Mouse (Mus musculus) embryonic facial prominence, embryonic 15.5 days (tissue): ENCODE results near the gene Rgs6. TPM values are rescaled to one million over a fixed set of nuclear protein-coding genes. Genes with fewer than 3 reads are reported as not detected.

Experiments
- ATAC-seq: fragments of 200-750 bp; cut with Nextera tagmentation; 2 replicates; pipeline ENCODE4 v1.8.0; 2017; ENCODE audit warnings: low read depth, moderate TSS enrichment; ENCODE audit not compliant: insufficient number of reproducible peaks, low FRiP score, low TSS enrichment
- H3K27ac ChIP-seq: fragments of 300-500 bp; sonication (generic); replicated peaks from 2 replicates; pipeline ENCODE4 v1.5.1; 2015; ENCODE audit warnings: mild to moderate bottlenecking, inconsistent platforms
- H3K27me3 ChIP-seq: fragments of 300-500 bp; sonication (generic); 2 replicates; pipeline ENCODE4 v1.6.1; 2015; ENCODE audit warnings: inconsistent platforms
- H3K36me3 ChIP-seq: fragments of 300-500 bp; sonication (generic); 2 replicates; pipeline ENCODE4 v1.6.1; 2015; ENCODE audit warnings: mild to moderate bottlenecking, inconsistent platforms
- H3K4me1 ChIP-seq: fragments of 300-500 bp; sonication (generic); 2 replicates; pipeline ENCODE4 v1.6.1; 2015; ENCODE audit warnings: inconsistent platforms
- H3K4me2 ChIP-seq: fragments of 300-500 bp; sonication (generic); replicated peaks from 2 replicates; pipeline ENCODE4 v1.6.1; 2015; ENCODE audit warnings: mild to moderate bottlenecking, inconsistent platforms
- H3K4me3 ChIP-seq: fragments of 300-500 bp; sonication (generic); replicated peaks from 2 replicates; pipeline ENCODE4 v1.5.1; 2015; ENCODE audit warnings: mild to moderate bottlenecking, inconsistent platforms
- H3K9ac ChIP-seq: fragments of 300-500 bp; sonication (generic); 2 replicates; pipeline ENCODE4 v1.6.1; 2015; ENCODE audit warnings: inconsistent platforms
- H3K9me3 ChIP-seq: fragments of 300-500 bp; sonication (generic); replicated peaks from 2 replicates; pipeline ENCODE4 v1.6.1; 2016; ENCODE audit warnings: inconsistent platforms
- WGBS: fragments of 180-500 bp; shearing (Covaris S2); methylation state at CpG from one replicate; pipeline ENCODE4 v1.1.7; 2015; 5-methylcytosine and 5-hydroxymethylcytosine counted together
- polyA plus RNA-seq: library from polyadenylated mRNA; unstranded; fragments of >200 nt; fragmentation: Nextera tagmentation; extraction: Ambion mirVana; gene quantifications from 2 replicates; pipeline ENCODE4 v1.2.1, GENCODE M21; 2015

The Rgs6 gene
- polyA plus RNA-seq, 1 experiment from 2014 or later = 5.3 TPM

DNA sequence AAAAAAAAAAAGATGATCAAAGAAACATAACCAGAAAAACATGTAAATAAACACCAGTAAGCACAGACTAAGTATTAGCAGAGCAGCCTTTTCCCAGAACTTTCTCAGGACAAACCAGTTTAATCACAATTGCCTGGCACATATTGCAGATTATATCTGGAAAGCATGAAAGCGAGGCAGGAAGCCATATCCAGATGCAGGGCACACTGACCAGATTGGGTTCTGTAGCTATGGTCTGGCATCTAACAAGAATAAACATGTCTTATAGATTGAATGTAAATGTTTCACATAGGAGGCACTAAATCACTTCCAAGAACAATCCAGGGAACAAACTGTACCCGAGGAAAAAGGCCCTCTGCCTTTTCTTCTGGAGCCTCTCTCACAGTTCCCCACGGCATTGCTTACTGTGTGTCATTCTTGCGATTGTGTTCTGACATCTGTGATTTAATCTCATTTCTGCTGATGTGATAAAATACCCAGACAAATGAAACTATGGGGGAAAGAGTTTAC lies 423.0 kb downstream of the Rgs6 start:
- ATAC-seq = no peak
- 59% methylated on average over 4 of the region's 4 CpGs for WGBS
- H3K4me1 ChIP-seq = no peaks in the 10 kb centered on the region
- no peaks in the 10 kb centered on the region for H3K27me3 ChIP-seq
- no peak overlapping the region for H3K4me3 ChIP-seq
- no peaks in the 10 kb centered on the region for H3K9me3 ChIP-seq
- no peaks in the 10 kb centered on the region for H3K36me3 ChIP-seq
- H3K9ac ChIP-seq = no peak overlapping the region
- H3K4me2 ChIP-seq = no peak overlapping the region
- H3K27ac ChIP-seq = no peak overlapping the region

DNA sequence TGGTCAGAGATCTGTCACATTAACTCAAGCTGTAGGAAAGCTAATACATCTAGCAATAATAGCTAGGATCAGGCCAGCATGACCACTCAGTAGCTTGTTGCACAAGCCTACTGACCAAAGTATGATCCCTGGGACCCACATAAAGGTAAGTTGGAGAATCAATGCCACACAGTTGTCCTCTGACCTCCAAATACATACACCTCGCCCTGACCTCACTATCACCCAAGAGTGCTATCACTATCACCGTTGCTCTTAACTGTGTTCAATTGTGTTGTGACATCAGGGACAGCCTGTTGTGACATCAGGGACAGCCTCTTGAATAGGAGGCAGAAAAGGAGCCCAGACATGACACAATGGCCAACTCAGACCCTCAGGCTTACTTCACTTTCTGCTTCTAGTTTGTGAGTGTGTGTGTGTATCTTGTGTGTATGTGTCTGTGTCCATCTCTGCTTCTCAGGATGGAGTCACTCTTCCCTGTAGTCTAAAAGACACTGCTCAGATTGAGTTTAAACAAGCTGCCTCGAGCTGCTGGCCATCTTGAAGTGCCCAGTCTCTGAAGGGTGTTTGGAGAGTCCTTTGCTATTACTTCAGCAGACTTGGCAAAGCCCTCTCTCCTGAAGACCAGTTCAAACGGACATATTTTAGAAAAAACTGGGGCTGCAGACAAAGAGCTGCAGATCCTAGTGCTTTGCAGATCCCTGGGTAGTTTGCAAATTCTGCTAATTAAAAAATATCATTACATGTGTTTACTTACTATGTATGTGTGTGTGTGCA lies 426.0 kb downstream of the Rgs6 start:
- Histone ChIP-seq H3K9ac (no peak overlapping the region), H3K27me3 (no peaks in the 10 kb centered on the region), H3K4me1 (no peaks in the 10 kb centered on the region), H3K27ac (no peak overlapping the region), H3K4me2 (no peak overlapping the region), H3K9me3 (no peaks in the 10 kb centered on the region), H3K4me3 (no peak overlapping the region), H3K36me3 (no peaks in the 10 kb centered on the region)
- WGBS = 66% methylated on average over 4 of the region's 4 CpGs
- no peak for ATAC-seq

DNA sequence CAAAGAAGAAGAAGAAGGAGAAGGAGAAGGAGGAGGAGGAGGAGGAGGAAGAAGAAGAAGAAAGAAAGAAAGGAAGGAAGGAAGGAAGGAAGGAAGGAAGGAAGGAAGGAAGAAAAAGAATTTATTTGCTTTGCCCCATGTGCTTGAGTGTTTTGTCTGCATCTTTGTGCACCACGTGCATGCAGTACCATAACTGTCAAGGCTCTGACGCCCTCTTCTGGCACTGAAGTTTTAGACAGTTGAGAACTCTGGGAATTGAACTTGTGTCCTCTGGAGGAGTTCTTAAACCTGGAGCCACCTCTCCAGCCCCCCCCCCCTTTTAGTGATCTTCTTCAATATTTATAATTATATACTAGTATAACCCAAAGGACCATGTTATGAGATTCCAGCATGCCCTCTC lies 426.8 kb downstream of the Rgs6 start:
- WGBS = 21% methylated on average over 2 of the region's 2 CpGs

DNA sequence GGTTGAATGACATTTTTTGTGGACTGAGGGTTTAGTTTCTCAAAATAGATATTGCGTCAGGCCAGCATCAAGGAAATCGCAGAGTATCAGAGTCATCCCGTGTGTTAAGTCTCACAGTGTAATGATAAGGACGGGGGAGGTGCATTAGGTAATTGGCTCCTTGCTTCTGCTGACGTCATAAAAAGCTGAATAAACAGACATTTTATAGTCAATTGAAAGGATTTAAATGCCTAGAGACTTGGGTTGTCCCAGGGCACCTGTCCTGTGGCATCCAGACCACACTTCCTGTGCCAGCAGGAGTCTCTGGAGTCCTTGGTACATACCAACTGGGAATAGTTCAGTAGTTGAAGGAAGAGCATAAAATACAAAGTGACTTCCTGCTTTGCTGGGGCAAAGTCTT lies 427.3 kb downstream of the Rgs6 start:
- no peak for ATAC-seq
- WGBS = 56% methylated on average over 5 of the region's 5 CpGs
- no peaks in the 10 kb centered on the region for H3K4me1 ChIP-seq

More for the DNA sequence above, 426.8 kb downstream of the Rgs6 start:
- H3K27me3 ChIP-seq = no peaks in the 10 kb centered on the region
- H3K4me3 ChIP-seq = no peak overlapping the region
- no peak overlapping the region for H3K27ac ChIP-seq
- H3K4me2 ChIP-seq = no peak overlapping the region
- no peaks in the 10 kb centered on the region for H3K9me3 ChIP-seq
- H3K4me1 ChIP-seq = no peaks in the 10 kb centered on the region
- no peak for ATAC-seq
- H3K9ac ChIP-seq = no peak overlapping the region
- H3K36me3 ChIP-seq = no peaks in the 10 kb centered on the region

DNA sequence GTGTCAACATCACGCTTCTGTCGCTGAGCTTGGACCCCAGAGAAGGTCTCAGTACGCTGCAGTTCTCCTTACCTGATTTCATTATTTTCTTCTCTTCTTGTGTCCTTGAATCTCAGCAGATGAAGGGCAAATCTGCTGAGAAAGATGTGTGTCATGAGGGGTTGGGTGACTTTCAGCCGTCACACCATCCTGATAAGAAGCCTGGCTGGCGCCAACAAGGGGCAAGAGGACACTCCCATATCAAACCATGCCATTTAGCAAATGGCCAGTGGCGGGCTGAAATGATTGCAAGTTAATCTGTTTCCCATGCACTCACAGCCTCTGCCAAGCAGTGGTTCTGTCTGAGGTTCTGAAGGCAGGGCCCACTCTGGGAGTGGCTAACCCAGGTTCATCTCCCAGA lies 428.4 kb downstream of the Rgs6 start:
- no peak overlapping the region for H3K4me3 ChIP-seq
- no peaks in the 10 kb centered on the region for H3K36me3 ChIP-seq
- H3K4me1 ChIP-seq = no peaks in the 10 kb centered on the region
- H3K27me3 ChIP-seq = no peaks in the 10 kb centered on the region
- ATAC-seq = no peak
- 78% methylated on average over 6 of the region's 6 CpGs for WGBS
- no peak overlapping the region for H3K4me2 ChIP-seq
- H3K27ac ChIP-seq = no peak overlapping the region
- H3K9ac ChIP-seq = no peak overlapping the region
- no peaks in the 10 kb centered on the region for H3K9me3 ChIP-seq

More for the DNA sequence above, 427.3 kb downstream of the Rgs6 start:
- no peaks in the 10 kb centered on the region for H3K27me3 ChIP-seq
- H3K9ac ChIP-seq = no peak overlapping the region
- H3K36me3 ChIP-seq = no peaks in the 10 kb centered on the region
- H3K4me2 ChIP-seq = no peak overlapping the region
- no peak overlapping the region for H3K4me3 ChIP-seq
- H3K27ac ChIP-seq = no peak overlapping the region
- H3K9me3 ChIP-seq = no peaks in the 10 kb centered on the region

DNA sequence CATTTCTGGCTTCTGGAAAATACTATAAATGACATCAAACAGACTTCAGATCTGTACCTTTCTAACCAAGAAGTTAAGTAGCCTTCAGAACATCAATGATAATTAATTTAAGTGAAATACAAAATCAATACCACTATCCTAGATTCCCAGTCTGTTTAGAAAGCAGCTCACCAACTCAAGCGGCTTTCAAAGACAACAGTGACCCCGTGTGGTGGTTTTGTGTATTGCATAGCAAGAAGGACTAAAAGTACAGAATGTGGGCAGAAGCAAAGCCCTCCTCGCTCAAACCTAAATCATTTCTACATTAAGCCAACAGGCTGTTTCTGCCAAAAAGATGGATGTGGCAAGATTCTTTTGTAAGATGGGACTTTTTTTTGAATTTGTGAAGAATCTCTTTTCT lies 429.9 kb downstream of the Rgs6 start:
- ATAC-seq = no peak
- Histone ChIP-seq H3K9me3 (no peaks in the 10 kb centered on the region), H3K4me1 (no peaks in the 10 kb centered on the region), H3K4me2 (no peak overlapping the region), H3K36me3 (no peaks in the 10 kb centered on the region), H3K27me3 (no peaks in the 10 kb centered on the region), H3K27ac (no peak overlapping the region), H3K9ac (no peak overlapping the region), H3K4me3 (no peak overlapping the region)
- 5% methylated on average over 3 of the region's 3 CpGs for WGBS

DNA sequence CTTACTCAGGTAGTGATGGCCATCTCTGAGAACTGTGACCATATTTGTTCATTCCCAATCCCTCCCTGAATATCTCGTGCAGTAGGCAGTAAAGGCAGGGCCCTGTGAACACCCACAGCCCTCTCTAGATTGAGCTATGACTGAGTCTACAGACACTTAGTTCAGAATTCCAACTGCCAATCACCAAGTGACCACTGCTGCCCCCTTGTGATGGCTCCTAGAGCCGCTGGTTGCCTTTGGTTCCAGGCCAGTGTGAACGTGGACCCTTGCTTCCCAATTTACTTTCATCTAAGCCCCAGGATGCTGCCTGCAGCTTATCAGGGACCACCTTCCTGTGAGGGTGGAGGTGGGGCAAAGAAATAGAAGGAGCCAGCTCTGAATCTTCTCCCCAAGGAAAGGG lies 438.9 kb downstream of the Rgs6 start:
- H3K27me3 ChIP-seq = no peaks in the 10 kb centered on the region
- H3K9me3 ChIP-seq = no peaks in the 10 kb centered on the region
- ATAC-seq = no peak
- H3K27ac ChIP-seq = no peak overlapping the region
- H3K4me3 ChIP-seq = no peak overlapping the region
- no peak overlapping the region for H3K4me2 ChIP-seq
- 36% methylated on average over 3 of the region's 3 CpGs for WGBS
- no peak overlapping the region for H3K9ac ChIP-seq
- no peaks in the 10 kb centered on the region for H3K4me1 ChIP-seq
- H3K36me3 ChIP-seq = no peaks in the 10 kb centered on the region

DNA sequence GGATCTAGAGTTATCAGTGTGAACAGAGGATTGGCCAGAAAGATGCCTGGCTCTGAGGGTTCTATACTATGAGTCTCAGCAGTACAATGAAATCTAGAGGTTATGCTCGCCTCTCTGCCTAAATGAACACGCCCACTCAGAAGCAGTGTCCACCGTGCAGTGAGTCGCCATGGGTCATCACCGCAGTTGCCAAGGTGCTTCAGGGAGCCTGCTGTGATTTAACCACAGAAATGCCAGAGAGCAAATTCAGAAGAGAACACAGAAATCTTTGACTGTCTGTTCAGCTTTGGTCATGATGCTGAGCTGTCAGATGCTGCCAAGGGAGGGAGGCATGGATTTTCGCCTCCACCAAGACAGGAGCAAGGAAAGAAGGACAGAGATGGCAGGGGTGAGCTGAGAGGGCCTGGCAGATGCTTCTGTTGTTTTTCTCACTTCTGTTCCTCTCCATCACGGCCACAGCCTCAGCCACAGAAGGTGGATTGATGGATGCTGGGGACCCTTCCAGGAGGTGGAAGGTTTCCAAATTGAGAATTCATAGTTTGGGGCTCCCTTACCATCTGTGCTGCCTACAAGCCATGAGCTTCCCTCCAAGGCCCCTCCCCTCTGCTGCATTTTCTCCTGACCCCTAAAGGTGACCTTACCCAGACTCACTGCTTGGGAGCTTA lies 445.2 kb downstream of the Rgs6 start:
- Histone ChIP-seq H3K27me3 (no peaks in the 10 kb centered on the region), H3K4me1 (peaks cover 3% of the 10 kb centered on the region; the same call in 1 of the 2 replicates), H3K9ac (no peak overlapping the region), H3K4me3 (no peak overlapping the region), H3K4me2 (no peak overlapping the region), H3K27ac (no peak overlapping the region), H3K36me3 (no peaks in the 10 kb centered on the region), H3K9me3 (no peaks in the 10 kb centered on the region)
- WGBS = 72% methylated on average over 7 of the region's 7 CpGs
- ATAC-seq = no peak

DNA sequence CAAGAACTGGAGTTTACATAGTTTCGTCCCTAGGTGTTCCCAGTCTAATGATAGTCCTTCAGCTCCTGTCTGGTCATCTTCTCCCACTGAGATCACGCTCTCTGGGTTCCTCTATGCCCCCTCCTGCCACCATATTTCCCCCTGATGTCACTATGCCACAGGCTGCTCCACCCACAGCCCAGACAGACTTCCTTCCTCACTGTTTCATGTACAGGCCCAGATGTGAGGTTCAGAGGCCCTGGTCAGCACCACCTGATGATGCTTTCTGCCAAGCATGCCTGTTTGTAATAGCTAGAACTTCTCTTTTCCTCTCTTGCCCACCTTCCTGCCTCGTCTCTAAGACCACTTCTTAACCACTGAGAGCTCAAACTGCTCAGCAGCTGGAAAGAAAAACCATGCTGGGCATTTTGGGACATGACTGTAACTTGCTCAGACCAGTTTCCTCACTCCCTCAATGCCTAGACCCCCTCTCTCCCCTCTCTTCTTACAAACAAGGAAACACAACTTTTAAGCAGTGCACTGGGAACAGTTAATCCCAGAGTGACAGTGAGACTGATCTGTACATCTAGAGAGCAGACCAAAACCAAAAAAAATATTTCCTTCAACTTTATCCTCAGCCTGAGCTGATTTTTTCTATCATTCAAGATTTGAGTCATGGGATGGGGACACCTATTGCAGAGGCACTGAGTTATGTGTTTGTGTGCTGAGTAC lies 446.9 kb downstream of the Rgs6 start:
- H3K9me3 ChIP-seq = no peaks in the 10 kb centered on the region
- no peak overlapping the region for H3K4me3 ChIP-seq
- H3K9ac ChIP-seq = no peak overlapping the region
- H3K27me3 ChIP-seq = no peaks in the 10 kb centered on the region
- whole genome bisulfite sequencing = 64% methylated on average over 3 of the region's 3 CpGs
- H3K4me2 ChIP-seq = no peak overlapping the region
- peak overlapping the region; percentile 28; the same call in 1 of the 2 replicates for H3K27ac ChIP-seq
- no peak for ATAC-seq
- H3K4me1 ChIP-seq = peaks cover 3% of the 10 kb centered on the region; the same call in 1 of the 2 replicates
- no peaks in the 10 kb centered on the region for H3K36me3 ChIP-seq

DNA sequence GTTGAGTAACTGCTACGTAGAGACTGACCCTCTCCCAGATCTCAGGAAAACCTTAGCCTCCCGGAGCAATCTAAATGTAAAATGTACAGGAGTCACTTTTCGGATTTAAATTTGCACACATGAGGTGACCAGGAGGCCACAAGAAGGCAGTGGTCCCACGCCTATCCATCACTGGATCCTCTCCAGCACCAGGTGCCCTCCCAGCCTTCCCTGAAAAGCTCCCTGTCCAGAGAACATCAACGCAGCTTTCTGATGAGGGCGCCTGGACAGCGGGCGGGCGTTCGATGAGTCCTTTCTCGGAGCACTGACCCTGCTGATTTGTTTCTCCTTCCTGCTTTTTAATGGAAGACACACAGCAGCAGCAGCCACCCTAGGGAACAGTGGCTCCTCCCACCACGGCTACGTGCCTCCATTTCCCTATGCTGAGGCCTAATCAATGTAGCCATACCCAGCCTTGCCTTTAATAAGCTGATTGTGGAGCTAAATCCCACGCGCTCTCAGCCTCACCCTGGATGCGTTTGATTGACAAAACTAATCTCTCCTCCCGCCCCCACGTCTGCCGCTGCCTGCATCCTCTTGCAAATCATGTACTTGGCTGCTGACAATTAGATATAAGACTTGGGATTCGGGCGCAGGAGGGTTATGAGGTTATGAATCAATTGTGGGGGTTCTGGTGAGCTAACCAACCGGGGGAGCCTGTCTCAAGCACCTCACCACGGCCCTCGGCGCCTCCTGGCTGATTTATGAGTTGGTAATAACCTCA lies 449.9 kb downstream of the Rgs6 start:
- Histone ChIP-seq H3K4me3 (no peak overlapping the region), H3K27me3 (no peaks in the 10 kb centered on the region), H3K9ac (no peak overlapping the region), H3K4me1 (peaks cover 3% of the 10 kb centered on the region; the same call in 1 of the 2 replicates), H3K9me3 (no peaks in the 10 kb centered on the region), H3K36me3 (no peaks in the 10 kb centered on the region), H3K4me2 (no peak overlapping the region), H3K27ac (no peak overlapping the region)
- WGBS = 73% methylated on average over 25 of the region's 25 CpGs
- no peak for ATAC-seq

DNA sequence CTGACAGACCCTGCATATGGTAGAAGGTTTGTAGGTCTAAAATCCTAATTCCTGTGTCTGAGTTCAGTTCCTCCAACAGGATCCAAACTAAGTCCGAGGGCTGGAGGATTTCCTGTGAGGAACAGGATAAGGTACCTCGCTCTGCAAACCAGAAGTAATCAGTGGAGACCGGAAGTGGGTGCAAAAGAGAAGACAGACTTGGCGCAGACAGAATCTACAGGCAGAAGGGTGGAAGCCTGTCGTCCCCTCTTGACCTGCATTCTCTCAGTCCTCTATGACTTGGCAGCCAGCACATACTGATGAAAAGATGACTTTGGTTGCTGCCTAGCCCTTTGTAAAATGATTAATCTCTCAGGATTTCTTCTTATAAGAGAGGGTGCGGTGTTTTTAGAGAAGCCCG lies 450.7 kb downstream of the Rgs6 start:
- no peaks in the 10 kb centered on the region for H3K27me3 ChIP-seq
- H3K4me3 ChIP-seq = no peak overlapping the region
- H3K27ac ChIP-seq = no peak overlapping the region
- ATAC-seq = no peak
- H3K4me2 ChIP-seq = no peak overlapping the region
- no peak overlapping the region for H3K9ac ChIP-seq
- no peaks in the 10 kb centered on the region for H3K9me3 ChIP-seq
- H3K36me3 ChIP-seq = no peaks in the 10 kb centered on the region
- WGBS = 79% methylated on average over 7 of the region's 7 CpGs
- peaks cover 6% of the 10 kb centered on the region; the same call in 1 of the 2 replicates for H3K4me1 ChIP-seq
